Mouse (Mus musculus) ES-Bruce4 (cell line): ENCODE results near the gene Dcaf6.

Experiments
- CTCF ChIP-seq: IDR thresholded peaks from one replicate; pipeline ENCODE4 v1.8.1; 2011; ENCODE audit warnings: low read depth, low read length
- POLR2A ChIP-seq: IDR thresholded peaks from one replicate; pipeline ENCODE4 v1.8.1; 2011; ENCODE audit warnings: low read length; ENCODE audit not compliant: insufficient read depth

- TF ChIP-seq CTCF (no peak), POLR2A (no peak)
These were observed 67.2 kb downstream of the Dcaf6 start for GRCm38 (mm10) chr1:165393033-165393432.
